In the genomic region with DNA sequence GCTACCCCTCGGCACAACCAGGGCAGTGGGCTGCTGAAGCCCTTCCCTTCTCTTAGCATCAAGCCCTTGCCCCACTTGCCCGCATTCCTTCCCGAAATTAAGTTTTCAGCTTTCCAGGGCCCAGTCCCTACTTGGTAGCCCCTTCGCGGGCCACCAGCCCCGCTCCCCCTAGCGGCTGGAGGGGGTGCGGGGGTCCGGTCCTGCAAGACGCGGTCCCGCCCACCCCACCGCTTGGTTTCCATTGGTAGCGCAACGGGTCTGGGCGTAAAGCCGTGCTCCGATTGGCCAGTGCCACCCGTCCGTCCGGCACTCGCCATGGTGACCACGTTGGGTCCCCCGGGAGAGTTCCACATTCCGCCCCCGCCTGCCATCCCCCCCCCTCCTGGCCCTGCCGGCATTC, we compare ENCODE assay signal across 8 mouse cellular contexts. TPM values are rescaled to one million over a fixed set of nuclear protein-coding genes. Genes with fewer than 3 reads are reported as not detected.
DNase-seq lines count a peak whose midpoint lies in the region; ATAC-seq lines count a peak whose summit lies in the region.

No protein-coding gene starts in this region.

- peak overlapping the region; percentile 86 for H3K4me2 ChIP-seq in hindbrain, embryonic 16.5 days (ENCODE audit: low read length)

- peak; percentile 92 for ATAC-seq in hindbrain, embryonic 16.5 days
- peak; percentile 85 for ATAC-seq in megakaryocyte progenitor cell, adult 5-6 weeks (replicated peaks; ENCODE audit: poor library complexity)

- H3K9me3 ChIP-seq in hindbrain, embryonic 16.5 days (ENCODE audit: control insufficient read depth, low read length): no peaks in the 10 kb centered on the region

- H3K4me1 ChIP-seq in hindbrain, embryonic 16.5 days (ENCODE audit: control insufficient read depth, insufficient read depth, low read depth, low read length): peaks cover 25% of the 10 kb centered on the region

- peaks cover 15% of the 10 kb centered on the region for H3K27me3 ChIP-seq in hindbrain, embryonic 16.5 days (replicated peaks; ENCODE audit: control insufficient read depth, insufficient read depth, low read length)

- H3K4me3 ChIP-seq in hindbrain, embryonic 16.5 days (ENCODE audit: low read length): peak overlapping the region; percentile 56

- no peaks in the 10 kb centered on the region for H3K36me3 ChIP-seq in hindbrain, embryonic 16.5 days (ENCODE audit: control insufficient read depth, insufficient read depth, low read length)

- H3K27ac ChIP-seq in hindbrain, embryonic 16.5 days (ENCODE audit: low read depth, low read length): peak overlapping the region; percentile 40; the same call in 1 of the 2 replicates

- WGBS in hindbrain, embryonic 16.5 days: 0% methylated on average over 24 of the region's 27 CpGs

- DNase-seq in WW6 (ENCODE audit: low read depth, low spot score): peak; percentile 96
- peak; percentile 73 to 85 for DNase-seq in cerebellum, postnatal 14 days
- DNase-seq in gastrocnemius, adult 18-20 months (ENCODE audit: low spot score): peak; percentile 95
- DNase-seq in left cerebral cortex, adult 9 months (ENCODE audit: low spot score in 2 of 2): peak; percentile 39 to 68
- peak; percentile 85 for DNase-seq in right cerebral cortex, postnatal 14 days
- peak; percentile 95 to 97 for DNase-seq in urinary bladder, postnatal 4 days (ENCODE audit: low spot score in 2 of 2)

- peak overlapping the region; percentile 65 for H3K9ac ChIP-seq in hindbrain, embryonic 16.5 days (ENCODE audit: low read depth, low read length)

RNA-seq across cellular contexts. Expression of a gene that starts 0.5 kb away (rescaled TPM):
- 1 to 10 TPM; 2.5 to 5.3 TPM for total RNA-seq in gastrocnemius, adult 18-20 months (2021)
- polyA plus RNA-seq in hindbrain, embryonic 16.5 days (2015; fragmentation: Nextera tagmentation; extraction: Ambion mirVana): 5.7 and 6.9 TPM in 2 replicates
- total RNA-seq in megakaryocyte progenitor cell, adult 5-6 weeks (2015): 0.25 and 0.32 TPM in 2 replicates
- total RNA-seq in megakaryocyte progenitor cell, adult 5-6 weeks (2017): 1.2 and 1.3 TPM in 2 replicates

RNA-seq across cellular contexts. Expression of a gene that starts 6.1 kb away (rescaled TPM):
- not detected for total RNA-seq in gastrocnemius, adult 18-20 months (2021)
- polyA plus RNA-seq in hindbrain, embryonic 16.5 days (2015; fragmentation: Nextera tagmentation; extraction: Ambion mirVana): 0.05 and 0.09 TPM in 2 replicates
- total RNA-seq in megakaryocyte progenitor cell, adult 5-6 weeks (2015): 0.17 TPM in 1 of 2 replicates, not detected in the other
- total RNA-seq in megakaryocyte progenitor cell, adult 5-6 weeks (2017): not detected in 2 replicates

RNA-seq across cellular contexts. Expression of a gene that starts 41.2 kb away (rescaled TPM):
- 1 to 10 TPM; 3.3 to 7.2 TPM for total RNA-seq in gastrocnemius, adult 18-20 months (2021)
- polyA plus RNA-seq in hindbrain, embryonic 16.5 days (2015; fragmentation: Nextera tagmentation; extraction: Ambion mirVana): 91.1 and 95.5 TPM in 2 replicates
- total RNA-seq in megakaryocyte progenitor cell, adult 5-6 weeks (2015): 0.49 TPM in 1 of 2 replicates, not detected in the other
- total RNA-seq in megakaryocyte progenitor cell, adult 5-6 weeks (2017): 0.14 and 0.37 TPM in 2 replicates

RNA-seq across cellular contexts. Expression of a gene that starts 57.2 kb away (rescaled TPM):
- total RNA-seq in gastrocnemius, adult 18-20 months (2021): 10 to 100 TPM; 19.8 to 24.3 TPM
- 112 and 135 TPM in 2 replicates for polyA plus RNA-seq in hindbrain, embryonic 16.5 days (2015; fragmentation: Nextera tagmentation; extraction: Ambion mirVana)
- total RNA-seq in megakaryocyte progenitor cell, adult 5-6 weeks (2015): 88.4 and 140 TPM in 2 replicates
- total RNA-seq in megakaryocyte progenitor cell, adult 5-6 weeks (2017): 48.8 and 85.6 TPM in 2 replicates

Comparison
In these comparisons a context has a peak if more than half of its experiments do, and no peak if none do; other contexts are left out.
1. Peak in every context shown above with its lines: DNase-seq, ATAC-seq, H3K4me3 ChIP-seq and H3K27ac ChIP-seq.